Mouse (Mus musculus) small intestine, adult 2 months (tissue): Measurements from ENCODE around the gene Irak4.

Experiments used
- CTCF ChIP-seq: fragments of 200-500 bp; IDR thresholded peaks from 2 replicates; pipeline ENCODE4 v1.5.1; 2012; ENCODE audit warnings: low read depth, mild to moderate bottlenecking, control low read depth, inconsistent platforms, low read length, moderate library complexity, mixed read lengths; ENCODE audit not compliant: insufficient replicate concordance, insufficient read length; ENCODE audit errors: extremely low read depth
- POLR2A ChIP-seq: fragments of 200-500 bp; IDR thresholded peaks from 2 replicates; pipeline ENCODE4 v1.6.1; 2012; ENCODE audit warnings: low read depth, mild to moderate bottlenecking, control low read depth, inconsistent platforms, low read length, moderate library complexity

GRCm38 (mm10) chr15:94571501-94571900 is 28.1 kb downstream of the Irak4 start:
- TF ChIP-seq CTCF, result no peak
- no peak for TF ChIP-seq POLR2A
